Mouse (Mus musculus): ENCODE data around the gene Cyp4a32.
"Not testable (repeated sequence)": the region's sequence is repeated elsewhere in the genome, so short reads cannot be mapped to it uniquely, and the experiment has no call there.

Cyp4a32 gene

GRCm38 (mm10) chr4:115600611-115601010 lies at the start of gene Cyp4a32:
Cyp4a32 (plus strand) TSS chr4:115600969.
- DNase-seq (ENCODE audit: low read depth) = not testable (repeated sequence)

- no peak for DNase-seq (ENCODE audit: low read depth)
These were observed 48.0 kb upstream of the Cyp4a32 start for GRCm38 (mm10) chr4:115552726-115553125.

- no peak for DNase-seq (ENCODE audit: low read depth)
These were observed 45.3 kb upstream of the Cyp4a32 start for GRCm38 (mm10) chr4:115555513-115555912.

- no peak for DNase-seq (ENCODE audit: low read depth)
These were observed 42.8 kb upstream of the Cyp4a32 start for GRCm38 (mm10) chr4:115557861-115558561.

GRCm38 (mm10) chr4:115561236-115561635 lies 39.5 kb upstream of the Cyp4a32 start:
- not testable (repeated sequence) for DNase-seq (ENCODE audit: low read depth)

- DNase-seq (ENCODE audit: low read depth) = no peak
These were observed 37.4 kb upstream of the Cyp4a32 start, which contains the start of gene Cyp4a31 for GRCm38 (mm10) chr4:115563401-115563800. Cyp4a31 (plus strand) TSS chr4:115563649.

- DNase-seq (ENCODE audit: low read depth) = not testable (repeated sequence)
These were observed 36.1 kb upstream of the Cyp4a32 start for GRCm38 (mm10) chr4:115564469-115565225.

GRCm38 (mm10) chr4:115575255-115575654 lies 25.5 kb upstream of the Cyp4a32 start:
- no peak for DNase-seq (ENCODE audit: low read depth)

GRCm38 (mm10) chr4:115575776-115576175 lies 25.0 kb upstream of the Cyp4a32 start:
- no peak for DNase-seq (ENCODE audit: low read depth)

GRCm38 (mm10) chr4:115583036-115583435 lies 17.7 kb upstream of the Cyp4a32 start:
- no peak for DNase-seq (ENCODE audit: low read depth)

GRCm38 (mm10) chr4:115596357-115596756 lies 4.4 kb upstream of the Cyp4a32 start:
- DNase-seq (ENCODE audit: low read depth) = no peak

- DNase-seq (ENCODE audit: low read depth) = no peak
These were observed 3.9 kb upstream of the Cyp4a32 start for GRCm38 (mm10) chr4:115596824-115597336.

- no peak for DNase-seq (ENCODE audit: low read depth)
These were observed 13.2 kb downstream of the Cyp4a32 start for GRCm38 (mm10) chr4:115614005-115614404.

GRCm38 (mm10) chr4:115625560-115625959 lies 24.8 kb downstream of the Cyp4a32 start:
- not testable (repeated sequence) for DNase-seq (ENCODE audit: low read depth)

- DNase-seq (ENCODE audit: low read depth) = no peak
These were observed 42.4 kb downstream of the Cyp4a32 start for GRCm38 (mm10) chr4:115642967-115643754.

- no peak for DNase-seq (ENCODE audit: low read depth)
These were observed 44.6 kb downstream of the Cyp4a32 start for GRCm38 (mm10) chr4:115645371-115645770.

- DNase-seq (ENCODE audit: low read depth) = no peak
These were observed 46.8 kb downstream of the Cyp4a32 start, which contains the start of gene Cyp4b1 for GRCm38 (mm10) chr4:115647580-115647979. Cyp4b1 (minus strand) TSS chr4:115647723.

- DNase-seq (ENCODE audit: low read depth) = no peak
These were observed 48.0 kb downstream of the Cyp4a32 start for GRCm38 (mm10) chr4:115648752-115649151.

- DNase-seq (ENCODE audit: low read depth) = no peak
These were observed 48.6 kb downstream of the Cyp4a32 start for GRCm38 (mm10) chr4:115649344-115649743.

- DNase-seq (ENCODE audit: low read depth) = no peak
These were observed 50.1 kb downstream of the Cyp4a32 start for GRCm38 (mm10) chr4:115650866-115651265.

GRCm38 (mm10) chr4:115655841-115656534 lies 55.2 kb downstream of the Cyp4a32 start:
- not testable (repeated sequence) for DNase-seq (ENCODE audit: low read depth)

Measured in naive thymus-derived CD4-positive, alpha-beta T cell, adult 2 months (primary cell).